Mouse (Mus musculus): ENCODE measurements around the gene Slc8a1.

- no peak for TF ChIP-seq CTCF (IDR thresholded peaks at IDR 0.05)
- TF ChIP-seq EP300 (IDR thresholded peaks at IDR 0.05) = no peak
These were observed 213.4 kb downstream of the Slc8a1 start for GRCm38 (mm10) chr17:81524826-81525225.

Measured in lung, postnatal 0 days (tissue).